Mouse (Mus musculus) stomach, postnatal 0 days (tissue): ENCODE measurements around the gene Cfap77.

Experiments
- CTCF ChIP-seq: IDR thresholded peaks from 2 replicates; pipeline ENCODE4 v1.5.1; 2016; ENCODE audit warnings: antibody characterized with exemption, low read depth, mild to moderate bottlenecking, moderate library complexity
- EP300 ChIP-seq: optimal IDR thresholded peaks from 2 replicates; pipeline ENCODE3; 2016; ENCODE audit warnings: antibody characterized with exemption

DNA sequence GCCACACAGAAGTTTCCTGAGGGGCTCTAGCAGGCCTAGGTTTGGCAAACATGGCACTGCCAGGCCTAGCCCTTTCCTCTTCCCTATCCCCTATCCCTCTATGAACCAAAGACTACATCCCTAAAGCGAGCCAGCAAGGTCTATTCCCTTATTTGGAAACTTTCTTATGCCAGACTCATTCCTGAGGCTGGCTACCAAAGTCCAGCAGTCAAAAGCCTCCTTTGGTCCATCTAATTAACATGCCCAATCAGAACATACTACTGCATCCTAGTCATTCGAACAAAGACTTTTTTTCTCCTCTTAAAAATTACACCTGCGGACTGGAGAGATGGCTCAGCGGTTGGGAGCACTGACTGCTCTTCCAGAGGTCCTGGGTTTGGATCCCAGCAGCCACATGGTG, 22.9 kb downstream of the Cfap77 start:
- TF ChIP-seq CTCF (no peak), EP300 (no peak)
